Mouse (Mus musculus): ENCODE results near the gene Nmu. TPM values are rescaled to one million over a fixed set of nuclear protein-coding genes. Genes with fewer than 3 reads are reported as not detected.
A peak's percentile ranks its signal among the peaks of the same experiment; 100 is the strongest.

The Nmu gene
- total RNA-seq, 1 experiment, result 0.54 TPM

- Histone ChIP-seq H3K9me3 (ENCODE audit: control insufficient read depth, insufficient read depth, low read depth, low read length) (no peaks in the 10 kb centered on the region), H3K4me1 (ENCODE audit: control insufficient read depth in 2 of 2, insufficient read depth in 2 of 2, low read length in 2 of 2, poor library complexity in 1 of 2) (peaks cover 13 to 20% of the 10 kb centered on the region in 2 experiments), H3K9ac (ENCODE audit: insufficient read depth, low read depth, low read length, poor library complexity, severe bottlenecking) (no peak overlapping the region), H3K36me3 (ENCODE audit: control insufficient read depth, insufficient read depth, low read length, poor library complexity, severe bottlenecking) (no peaks in the 10 kb centered on the region), H3K4me3 (ENCODE audit: insufficient read depth in 1 of 2, low read depth in 1 of 2, low read length in 2 of 2, poor library complexity in 1 of 2, severe bottlenecking in 1 of 2) (no peak overlapping the region), H3K27ac (ENCODE audit: insufficient read depth, low read depth, low read length, poor library complexity, severe bottlenecking) (no peak overlapping the region)
- in situ Hi-C loops (cut with MboI; ENCODE audit: low sequenced_read_pairs in 2 of 2, unreplicated experiment in 2 of 2), result no loop called here
- no peak for DNase-seq (ENCODE audit: low read depth, low spot score)
- TF ChIP-seq ZNF384 (IDR thresholded peaks at IDR 0.05; ENCODE audit: low read depth, low read length) (no peak), ZC3H11A (IDR thresholded peaks at IDR 0.05; ENCODE audit: borderline replicate concordance, low read depth, low read length) (no peak), HCFC1 (IDR thresholded peaks at IDR 0.05; ENCODE audit: borderline replicate concordance, insufficient read depth, low read length) (no peak), MAFK (IDR thresholded peaks at IDR 0.05; ENCODE audit: insufficient read depth, low read depth, low read length) (no peak), CHD2 (IDR thresholded peaks at IDR 0.05; ENCODE audit: low read depth, low read length) (no peak)
Observed at GRCm38 (mm10) chr5:76287062-76287461, 76.5 kb downstream of the Nmu start.

GRCm38 (mm10) chr5:76285699-76286098 lies 77.9 kb downstream of the Nmu start:
- Histone ChIP-seq H3K9ac (ENCODE audit: insufficient read depth, low read depth, low read length, poor library complexity, severe bottlenecking) (no peak overlapping the region), H3K4me1 (ENCODE audit: control insufficient read depth in 2 of 2, insufficient read depth in 2 of 2, low read length in 2 of 2, poor library complexity in 1 of 2) (peaks cover 13 to 20% of the 10 kb centered on the region in 2 experiments), H3K9me3 (ENCODE audit: control insufficient read depth, insufficient read depth, low read depth, low read length) (no peaks in the 10 kb centered on the region), H3K4me3 (ENCODE audit: insufficient read depth in 1 of 2, low read depth in 1 of 2, low read length in 2 of 2, poor library complexity in 1 of 2, severe bottlenecking in 1 of 2) (no peak overlapping the region), H3K27ac (ENCODE audit: insufficient read depth, low read depth, low read length, poor library complexity, severe bottlenecking) (no peak overlapping the region), H3K36me3 (ENCODE audit: control insufficient read depth, insufficient read depth, low read length, poor library complexity, severe bottlenecking) (peaks cover under 1% of the 10 kb centered on the region; the same call in 1 of the 2 replicates)
- TF ChIP-seq CHD2 (IDR thresholded peaks at IDR 0.05; ENCODE audit: low read depth, low read length) (peak; percentile 62), HCFC1 (IDR thresholded peaks at IDR 0.05; ENCODE audit: borderline replicate concordance, insufficient read depth, low read length) (no peak)
- in situ Hi-C loops (cut with MboI; ENCODE audit: low sequenced_read_pairs in 2 of 2, unreplicated experiment in 2 of 2), result no loop called here
- DNase-seq (ENCODE audit: low read depth, low spot score), result peak; percentile 91

GRCm38 (mm10) chr5:76283890-76284289 lies 79.7 kb downstream of the Nmu start:
- peaks cover 10 to 20% of the 10 kb centered on the region in 2 experiments for H3K4me1 ChIP-seq (ENCODE audit: control insufficient read depth in 2 of 2, insufficient read depth in 2 of 2, low read length in 2 of 2, poor library complexity in 1 of 2)
- peaks cover 3% of the 10 kb centered on the region for H3K9me3 ChIP-seq (ENCODE audit: control insufficient read depth, insufficient read depth, low read depth, low read length)
- H3K27ac ChIP-seq (ENCODE audit: insufficient read depth, low read depth, low read length, poor library complexity, severe bottlenecking), result no peak overlapping the region
- no peak overlapping the region for H3K4me3 ChIP-seq (ENCODE audit: insufficient read depth in 1 of 2, low read depth in 1 of 2, low read length in 2 of 2, poor library complexity in 1 of 2, severe bottlenecking in 1 of 2)
- no peak for DNase-seq (ENCODE audit: low read depth, low spot score)
- no peak for TF ChIP-seq MAFK (IDR thresholded peaks at IDR 0.05; ENCODE audit: insufficient read depth, low read depth, low read length)
- no peak for TF ChIP-seq ZC3H11A (IDR thresholded peaks at IDR 0.05; ENCODE audit: borderline replicate concordance, low read depth, low read length)
- no peak for TF ChIP-seq ZNF384 (IDR thresholded peaks at IDR 0.05; ENCODE audit: low read depth, low read length)
- H3K9ac ChIP-seq (ENCODE audit: insufficient read depth, low read depth, low read length, poor library complexity, severe bottlenecking), result no peak overlapping the region
- in situ Hi-C loops (cut with MboI; ENCODE audit: low sequenced_read_pairs in 2 of 2, unreplicated experiment in 2 of 2), result no loop called here
- H3K36me3 ChIP-seq (ENCODE audit: control insufficient read depth, insufficient read depth, low read length, poor library complexity, severe bottlenecking), result peaks cover 3% of the 10 kb centered on the region; the same call in 1 of the 2 replicates

Other genes with a start within 250 kb of the Nmu start
- 13.7 and 17.3 TPM in 2 replicates for gene Srd5a3, start 223.5 kb downstream of the Nmu start, total RNA-seq (2012; rRNA removed)
- 104 and 150 TPM in 2 replicates for gene Tmem165, start 179.9 kb downstream of the Nmu start, total RNA-seq (2012; rRNA removed)
- 16.4 and 16.8 TPM in 2 replicates for gene Clock, start 59.0 kb downstream of the Nmu start, total RNA-seq (2012; rRNA removed)
- 1.8 and 2.0 TPM in 2 replicates for gene Pdcl2, start 32.6 kb downstream of the Nmu start, total RNA-seq (2012; rRNA removed)
- gene Gm7271, start 120.3 kb upstream of the Nmu start, total RNA-seq (2012; rRNA removed), result not detected in 2 replicates
- gene Exoc1, start 165.5 kb upstream of the Nmu start, total RNA-seq (2012; rRNA removed), result 58.1 and 74.3 TPM in 2 replicates
- 8.8 and 9.1 TPM in 2 replicates for gene Cep135, start 224.9 kb upstream of the Nmu start, total RNA-seq (2012; rRNA removed)

Measured in ES-E14 (cell line).